Mouse (Mus musculus) megakaryocyte, embryonic 14.5 days (primary cell): ENCODE data around the gene Mta3. TPM values are rescaled to one million over a fixed set of nuclear protein-coding genes. Genes with fewer than 3 reads are reported as not detected.
"Not testable (repeated sequence)": the region's sequence is repeated elsewhere in the genome, so short reads cannot be mapped to it uniquely, and the experiment has no call there.

Experiments used
- H3K27me3 ChIP-seq: replicated peaks from 2 replicates; pipeline ENCODE3; 2012; ENCODE audit warnings: inconsistent platforms
- H3K36me3 ChIP-seq: replicated peaks from 2 replicates; pipeline ENCODE3; 2012; ENCODE audit warnings: low read length, inconsistent platforms, mixed read lengths
- H3K4me1 ChIP-seq: 2 replicates; pipeline ENCODE4 v1.6.1; 2012; ENCODE audit warnings: inconsistent platforms
- H3K4me3 ChIP-seq: replicated peaks from 2 replicates; pipeline ENCODE3; 2012; ENCODE audit warnings: moderate library complexity, mild to moderate bottlenecking, inconsistent platforms
- H3K9me3 ChIP-seq: 2 replicates; pipeline ENCODE4 v1.6.1; 2012; ENCODE audit warnings: inconsistent platforms
- FLI1 ChIP-seq: IDR thresholded peaks from 2 replicates; pipeline ENCODE4 v1.6.1; 2012; ENCODE audit warnings: low read length, inconsistent platforms, mixed read lengths
- GATA1 ChIP-seq: IDR thresholded peaks from 3 replicates; pipeline ENCODE4 v1.6.1; 2012; ENCODE audit warnings: mixed read lengths, low read length, inconsistent platforms, borderline replicate concordance
- polyA plus RNA-seq: library from polyadenylated mRNA; stranded (reverse); fragments of >175 nt; gene quantifications from 2 replicates; pipeline ENCODE4 v1.2.3, GENCODE M21; 2012; ENCODE audit warnings: low replicate concordance; ENCODE audit not compliant: insufficient read depth

The Mta3 gene
- polyA plus RNA-seq, 1 experiment: 216 TPM

- H3K4me3 ChIP-seq: no peak overlapping the region
- H3K36me3 ChIP-seq: no peaks in the 10 kb centered on the region
- H3K9me3 ChIP-seq: no peaks in the 10 kb centered on the region
- TF ChIP-seq FLI1: no peak
- TF ChIP-seq GATA1: no peak
- peaks cover 3% of the 10 kb centered on the region for H3K27me3 ChIP-seq
- peaks cover 39% of the 10 kb centered on the region for H3K4me1 ChIP-seq
Measured at GRCm38 (mm10) chr17:83853831-83854230, 147.9 kb downstream of the Mta3 start.

DNA sequence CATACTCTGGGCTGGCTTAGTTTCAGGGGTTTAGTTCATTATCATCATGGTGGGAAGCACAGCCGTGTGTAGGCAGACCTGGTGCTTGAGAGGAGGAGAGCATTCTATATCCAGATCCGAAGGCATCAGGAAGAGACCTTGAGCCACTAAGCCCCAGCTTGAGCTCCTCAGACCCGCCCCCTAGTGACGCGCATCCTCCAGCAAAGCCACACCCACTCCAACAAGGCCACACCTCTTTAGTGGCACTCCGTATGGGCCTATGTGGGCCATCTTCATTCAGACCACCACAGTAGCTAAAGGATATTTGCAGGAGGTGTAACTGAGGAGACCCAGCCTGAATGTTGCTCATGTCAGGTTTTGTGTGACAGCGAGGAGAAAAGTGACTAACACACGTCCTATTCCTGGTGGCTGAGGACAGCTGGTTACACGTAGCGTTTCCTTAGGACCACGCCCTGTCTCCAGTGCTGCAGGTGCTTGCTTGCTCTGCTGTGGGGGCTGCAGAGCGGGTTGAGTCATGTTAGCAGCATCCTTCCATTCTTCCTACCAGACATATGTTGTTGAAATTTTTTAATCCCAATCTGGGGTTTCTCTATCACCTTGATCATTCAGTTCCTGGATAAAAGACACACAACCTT, 148.4 kb downstream of the Mta3 start:
- no peak for TF ChIP-seq GATA1
- no peak for TF ChIP-seq FLI1
- H3K4me3 ChIP-seq: peak overlapping the region; percentile 63
- peaks cover 35% of the 10 kb centered on the region for H3K4me1 ChIP-seq
- H3K9me3 ChIP-seq: no peaks in the 10 kb centered on the region
- peaks cover 3% of the 10 kb centered on the region for H3K27me3 ChIP-seq
- H3K36me3 ChIP-seq: no peaks in the 10 kb centered on the region

DNA sequence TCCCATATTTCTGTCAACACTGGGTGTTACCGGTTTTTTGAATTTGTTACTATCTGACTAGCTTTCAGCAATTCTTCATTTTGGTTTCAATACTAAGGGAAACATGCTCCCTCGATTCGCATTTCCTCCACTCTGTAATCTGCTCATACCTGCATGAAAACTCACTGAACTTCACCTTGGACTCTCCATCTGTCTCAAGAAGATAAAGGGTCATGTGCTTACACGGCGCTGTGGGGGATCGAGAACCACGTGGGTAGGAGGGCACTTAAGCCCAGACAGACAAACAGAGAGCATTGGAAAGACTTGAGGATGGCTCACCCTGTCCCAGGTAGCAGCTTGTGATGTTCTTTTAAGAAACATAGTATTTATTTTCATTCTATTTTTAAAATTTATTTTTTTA, 152.4 kb downstream of the Mta3 start:
- TF ChIP-seq FLI1 (no peak), GATA1 (no peak)
- no peaks in the 10 kb centered on the region for H3K9me3 ChIP-seq

DNA sequence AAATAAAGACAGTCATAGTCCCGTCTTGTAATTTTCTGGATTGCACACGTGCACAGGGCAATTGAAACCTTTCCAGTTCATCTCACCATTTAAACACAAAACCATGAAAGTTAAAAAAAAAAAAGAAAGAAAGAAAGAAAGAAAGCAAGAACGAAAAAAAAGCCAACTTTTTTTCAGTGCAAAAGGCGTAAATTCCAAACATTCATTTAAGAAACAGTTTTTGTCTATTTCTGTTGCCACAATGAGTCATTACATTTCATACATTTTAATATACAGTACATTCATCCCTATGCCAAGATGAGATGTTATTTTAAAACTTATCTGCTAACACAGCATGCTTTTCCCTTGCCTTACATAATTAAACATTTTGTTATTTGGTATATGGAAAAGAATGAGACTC, 153.7 kb downstream of the Mta3 start:
- Histone ChIP-seq H3K36me3 (no peaks in the 10 kb centered on the region), H3K4me1 (peaks cover 27% of the 10 kb centered on the region), H3K9me3 (no peaks in the 10 kb centered on the region), H3K4me3 (no peak overlapping the region), H3K27me3 (peaks cover 2% of the 10 kb centered on the region)
- TF ChIP-seq GATA1 (no peak), FLI1 (no peak)

More for the DNA sequence above, 152.4 kb downstream of the Mta3 start:
- H3K4me3 ChIP-seq: no peak overlapping the region
- no peaks in the 10 kb centered on the region for H3K36me3 ChIP-seq
- peaks cover 35% of the 10 kb centered on the region for H3K4me1 ChIP-seq
- no peaks in the 10 kb centered on the region for H3K27me3 ChIP-seq

- Histone ChIP-seq H3K9me3 (no peaks in the 10 kb centered on the region), H3K4me1 (peaks cover 27% of the 10 kb centered on the region), H3K4me3 (no peak overlapping the region), H3K36me3 (no peaks in the 10 kb centered on the region), H3K27me3 (peaks cover 2% of the 10 kb centered on the region)
- no peak for TF ChIP-seq GATA1
- TF ChIP-seq FLI1: no peak
Measured at GRCm38 (mm10) chr17:83860224-83860623, 154.3 kb downstream of the Mta3 start.

- peaks cover 27% of the 10 kb centered on the region for H3K4me1 ChIP-seq
- H3K27me3 ChIP-seq, H3K36me3 ChIP-seq, H3K9me3 ChIP-seq: not testable (repeated sequence)
- peak overlapping the region; percentile 97 for H3K4me3 ChIP-seq
Measured at GRCm38 (mm10) chr17:83860968-83861367, 155.0 kb downstream of the Mta3 start.

DNA sequence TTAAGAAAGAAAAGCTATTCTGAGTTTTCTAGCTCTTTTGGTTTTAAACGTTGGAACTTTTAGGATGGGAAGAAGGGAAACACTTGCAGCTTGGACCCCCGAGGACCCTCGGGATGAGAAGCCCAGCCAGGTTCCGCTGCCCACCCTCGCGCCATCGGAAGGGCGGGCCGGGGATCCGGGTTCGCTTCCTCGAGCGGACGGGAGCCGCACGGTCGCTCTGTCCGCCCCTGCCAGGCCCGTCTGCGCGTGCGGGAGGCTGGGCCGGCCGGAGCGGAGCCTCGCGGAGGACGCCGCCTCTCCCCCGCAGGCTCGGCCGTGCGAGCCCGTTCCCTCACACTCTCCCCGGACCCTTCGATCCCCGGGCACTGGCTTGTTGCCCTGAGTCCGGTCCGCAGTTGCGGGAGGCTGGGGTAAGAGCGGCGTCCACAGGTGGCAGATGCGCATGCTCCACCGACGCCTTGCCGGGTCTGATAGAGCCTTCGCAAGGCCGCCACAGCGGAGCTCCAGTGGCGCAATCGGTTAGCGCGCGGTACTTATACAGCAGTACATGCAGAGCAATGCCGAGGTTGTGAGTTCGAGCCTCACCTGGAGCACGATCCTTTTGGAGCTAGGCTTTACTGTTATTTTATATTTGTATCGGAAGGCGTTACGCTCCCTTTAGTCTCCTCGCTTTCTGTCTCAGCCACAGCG, 155.6 kb downstream of the Mta3 start:
- H3K4me3 ChIP-seq: peak overlapping the region; percentile 97
- peaks cover 2% of the 10 kb centered on the region for H3K27me3 ChIP-seq
- no peak for TF ChIP-seq FLI1
- TF ChIP-seq GATA1: no peak
- no peaks in the 10 kb centered on the region for H3K36me3 ChIP-seq
- peaks cover 27% of the 10 kb centered on the region for H3K4me1 ChIP-seq
- H3K9me3 ChIP-seq: no peaks in the 10 kb centered on the region

DNA sequence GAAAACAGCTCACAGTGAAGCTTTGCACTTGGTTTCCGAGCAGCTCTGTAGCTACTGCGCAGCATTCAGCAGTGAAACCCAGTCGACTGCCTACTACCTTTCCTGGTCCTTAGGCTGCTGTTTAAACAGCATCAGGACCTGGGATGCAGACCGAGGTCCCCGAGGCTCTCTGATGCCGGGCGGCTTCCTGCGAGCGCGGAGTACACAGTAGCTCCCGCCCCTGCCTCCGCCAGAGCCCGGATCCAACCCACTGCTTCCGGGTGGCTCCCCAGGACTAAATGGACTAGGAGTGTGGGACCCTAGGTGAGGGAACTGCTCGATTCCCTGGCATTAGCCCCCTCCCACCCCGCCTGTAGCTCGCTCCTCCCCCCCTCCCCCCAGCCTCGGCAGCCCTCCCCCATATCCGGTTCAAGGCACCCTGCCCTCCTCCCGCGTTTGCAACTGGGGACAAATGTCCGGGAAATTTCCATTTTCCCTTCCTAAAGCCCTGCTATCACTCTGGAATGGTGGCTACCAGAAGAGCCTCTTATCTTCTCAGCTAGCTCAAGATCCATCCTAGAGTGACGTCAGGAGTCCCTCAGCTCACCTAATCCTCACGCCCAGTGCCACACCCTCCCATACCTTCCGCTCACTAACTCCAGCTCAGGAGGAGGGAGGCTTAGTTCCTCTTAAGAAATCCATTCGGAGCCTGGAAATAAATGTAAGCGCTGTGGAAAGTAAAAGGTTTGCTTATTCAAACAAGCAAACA, 156.3 kb downstream of the Mta3 start:
- TF ChIP-seq FLI1 (no peak), GATA1 (no peak)
- peaks cover 22% of the 10 kb centered on the region for H3K4me1 ChIP-seq
- H3K4me3 ChIP-seq: peak overlapping the region; percentile 97
- H3K36me3 ChIP-seq: no peaks in the 10 kb centered on the region
- peaks cover 2% of the 10 kb centered on the region for H3K27me3 ChIP-seq
- H3K9me3 ChIP-seq: no peaks in the 10 kb centered on the region

GRCm38 (mm10) chr17:83865366-83865765, 159.4 kb downstream of the Mta3 start:
- Histone ChIP-seq H3K4me1 (peaks cover 15% of the 10 kb centered on the region), H3K4me3 (no peak overlapping the region), H3K27me3 (peaks cover 17% of the 10 kb centered on the region), H3K9me3 (no peaks in the 10 kb centered on the region), H3K36me3 (no peaks in the 10 kb centered on the region)
- no peak for TF ChIP-seq FLI1
- TF ChIP-seq GATA1: no peak

GRCm38 (mm10) chr17:83866582-83866981, 160.6 kb downstream of the Mta3 start:
- no peak for TF ChIP-seq GATA1
- no peak for TF ChIP-seq FLI1
- H3K4me1 ChIP-seq: peaks cover 18% of the 10 kb centered on the region
- H3K36me3 ChIP-seq: no peaks in the 10 kb centered on the region
- H3K27me3 ChIP-seq: peaks cover 17% of the 10 kb centered on the region
- H3K9me3 ChIP-seq: no peaks in the 10 kb centered on the region
- H3K4me3 ChIP-seq: no peak overlapping the region
